Mouse (Mus musculus): ENCODE data around the gene Pnma5. TPM values are rescaled to one million over a fixed set of nuclear protein-coding genes. Genes with fewer than 3 reads are reported as not detected.
"Not testable (repeated sequence)": the region's sequence is repeated elsewhere in the genome, so short reads cannot be mapped to it uniquely, and the experiment has no call there.

Gene Pnma5
- polyA plus RNA-seq (2016; fragmentation: Nextera tagmentation; extraction: Ambion mirVana), result not detected in 2 replicates

- Histone ChIP-seq H3K27me3 (replicated peaks) (no peaks in the 10 kb centered on the region), H3K9me3 (no peaks in the 10 kb centered on the region), H3K4me2 (replicated peaks) (no peak within 1 kb of the TSS), H3K4me1 (no peaks in the 10 kb centered on the region), H3K4me3 (no peak within 1 kb of the TSS), H3K27ac (no peak within 1 kb of the TSS), H3K36me3 (no peaks in the 10 kb centered on the region), H3K9ac (no peak within 1 kb of the TSS)
- WGBS, result 78% methylated on average over 1 of the region's 1 CpGs
- ATAC-seq (ENCODE audit: low FRiP score, low read depth), result no peak
Measured at GRCm38 (mm10) chrX:73037003-73037402, at the start of gene Pnma5. TSS of gene Pnma5 (minus strand) at chrX:73037103.

GRCm38 (mm10) chrX:73082267-73083055 lies 45.6 kb upstream of the Pnma5 start, which contains the start of gene Xlr4a:
TSS of gene Xlr4a (minus strand) at chrX:73082478.
- H3K27me3 ChIP-seq (replicated peaks); H3K4me2 ChIP-seq (replicated peaks); H3K4me1 ChIP-seq; H3K36me3 ChIP-seq; H3K9me3 ChIP-seq; H3K9ac ChIP-seq; ATAC-seq (ENCODE audit: low FRiP score, low read depth); H3K4me3 ChIP-seq; H3K27ac ChIP-seq: not testable (repeated sequence)
- WGBS, result 81% methylated on average over 19 of the region's 19 CpGs

GRCm38 (mm10) chrX:73066765-73067312 lies 29.9 kb upstream of the Pnma5 start:
- H3K9me3 ChIP-seq; H3K4me1 ChIP-seq; H3K27ac ChIP-seq; ATAC-seq (ENCODE audit: low FRiP score, low read depth); H3K36me3 ChIP-seq; H3K27me3 ChIP-seq (replicated peaks); H3K4me3 ChIP-seq; H3K9ac ChIP-seq; H3K4me2 ChIP-seq (replicated peaks): not testable (repeated sequence)
- 93% methylated on average over 2 of the region's 5 CpGs for WGBS

GRCm38 (mm10) chrX:73064415-73064793 lies 27.5 kb upstream of the Pnma5 start, which contains the start of gene Pnma3:
TSS of gene Pnma3 (plus strand) at chrX:73064787.
- no peak within 1 kb of the TSS for H3K27ac ChIP-seq
- H3K4me2 ChIP-seq (replicated peaks), result peak within 1 kb of the TSS; percentile 58
- peak within 1 kb of the TSS; percentile 29 for H3K4me3 ChIP-seq
- no peaks in the 10 kb centered on the region for H3K9me3 ChIP-seq
- peak; percentile 75 for ATAC-seq (ENCODE audit: low FRiP score, low read depth)
- H3K27me3 ChIP-seq (replicated peaks), result no peaks in the 10 kb centered on the region
- WGBS, result 21% methylated on average over 7 of the region's 7 CpGs
- H3K36me3 ChIP-seq, result no peaks in the 10 kb centered on the region
- 0 out of 2 replicates have a peak within 1 kb of the TSS, but pooled peaks have one; percentile 17 for H3K9ac ChIP-seq
- H3K4me1 ChIP-seq, result no peaks in the 10 kb centered on the region

- 0 out of 2 replicates have a peak overlapping the region, but pooled peaks have one; percentile 17 for H3K9ac ChIP-seq
- H3K9me3 ChIP-seq, result no peaks in the 10 kb centered on the region
- ATAC-seq (ENCODE audit: low FRiP score, low read depth), result peak; percentile 93
- no peaks in the 10 kb centered on the region for H3K36me3 ChIP-seq
- peak overlapping the region; percentile 58 for H3K4me2 ChIP-seq (replicated peaks)
- no peaks in the 10 kb centered on the region for H3K4me1 ChIP-seq
- H3K27ac ChIP-seq, result no peak overlapping the region
- WGBS, result 28% methylated on average over 24 of the region's 24 CpGs
- H3K27me3 ChIP-seq (replicated peaks), result no peaks in the 10 kb centered on the region
- peak overlapping the region; percentile 29 for H3K4me3 ChIP-seq
Measured at GRCm38 (mm10) chrX:73063512-73064414, 26.9 kb upstream of the Pnma5 start.

- ATAC-seq (ENCODE audit: low FRiP score, low read depth), result no peak
- 55% methylated on average over 5 of the region's 5 CpGs for WGBS
Measured at GRCm38 (mm10) chrX:73062323-73062722, 25.4 kb upstream of the Pnma5 start.

GRCm38 (mm10) chrX:73061528-73061927 lies 24.6 kb upstream of the Pnma5 start:
- WGBS, result 86% methylated on average over 1 of the region's 1 CpGs
- Histone ChIP-seq H3K4me3 (no peak overlapping the region), H3K4me1 (no peaks in the 10 kb centered on the region), H3K27ac (no peak overlapping the region), H3K4me2 (replicated peaks) (no peak overlapping the region), H3K27me3 (replicated peaks) (no peaks in the 10 kb centered on the region), H3K9ac (no peak overlapping the region), H3K9me3 (no peaks in the 10 kb centered on the region), H3K36me3 (no peaks in the 10 kb centered on the region)
- ATAC-seq (ENCODE audit: low FRiP score, low read depth), result no peak

More at GRCm38 (mm10) chrX:73062323-73062722, 25.4 kb upstream of the Pnma5 start:
- Histone ChIP-seq H3K4me1 (no peaks in the 10 kb centered on the region), H3K9ac (no peak overlapping the region), H3K4me2 (replicated peaks) (no peak overlapping the region), H3K36me3 (no peaks in the 10 kb centered on the region), H3K4me3 (no peak overlapping the region), H3K27ac (no peak overlapping the region), H3K9me3 (no peaks in the 10 kb centered on the region), H3K27me3 (replicated peaks) (no peaks in the 10 kb centered on the region)

- ATAC-seq (ENCODE audit: low FRiP score, low read depth), result peak; percentile 97
- H3K9me3 ChIP-seq, result no peaks in the 10 kb centered on the region
- H3K9ac ChIP-seq, result no peak overlapping the region
- H3K27ac ChIP-seq, result no peak overlapping the region
- peak overlapping the region; percentile 27 for H3K4me2 ChIP-seq (replicated peaks)
- H3K4me1 ChIP-seq, result no peaks in the 10 kb centered on the region
- H3K36me3 ChIP-seq, result no peaks in the 10 kb centered on the region
- no peaks in the 10 kb centered on the region for H3K27me3 ChIP-seq (replicated peaks)
- H3K4me3 ChIP-seq, result no peak overlapping the region
- 19% methylated on average over 14 of the region's 14 CpGs for WGBS
Measured at GRCm38 (mm10) chrX:73053860-73054563, 17.1 kb upstream of the Pnma5 start.

- 88% methylated on average over 12 of the region's 12 CpGs for WGBS
- H3K27ac ChIP-seq, result no peak overlapping the region
- no peak overlapping the region for H3K4me3 ChIP-seq
- H3K4me1 ChIP-seq, result no peaks in the 10 kb centered on the region
- no peaks in the 10 kb centered on the region for H3K36me3 ChIP-seq
- no peak overlapping the region for H3K9ac ChIP-seq
- H3K4me2 ChIP-seq (replicated peaks), result no peak overlapping the region
- no peaks in the 10 kb centered on the region for H3K27me3 ChIP-seq (replicated peaks)
- H3K9me3 ChIP-seq, result no peaks in the 10 kb centered on the region
- ATAC-seq (ENCODE audit: low FRiP score, low read depth), result no peak
Measured at GRCm38 (mm10) chrX:73039666-73040065, 2.8 kb upstream of the Pnma5 start.

GRCm38 (mm10) chrX:73038831-73039230 lies 1.9 kb upstream of the Pnma5 start:
- no peak overlapping the region for H3K27ac ChIP-seq
- no peaks in the 10 kb centered on the region for H3K4me1 ChIP-seq
- H3K9ac ChIP-seq, result no peak overlapping the region
- no peaks in the 10 kb centered on the region for H3K27me3 ChIP-seq (replicated peaks)
- no peak for ATAC-seq (ENCODE audit: low FRiP score, low read depth)
- H3K4me2 ChIP-seq (replicated peaks), result no peak overlapping the region
- WGBS, result 82% methylated on average over 8 of the region's 8 CpGs
- H3K36me3 ChIP-seq, result no peaks in the 10 kb centered on the region
- no peaks in the 10 kb centered on the region for H3K9me3 ChIP-seq
- no peak overlapping the region for H3K4me3 ChIP-seq

- no peaks in the 10 kb centered on the region for H3K4me1 ChIP-seq
- WGBS, result 43% methylated on average over 4 of the region's 4 CpGs
- no peaks in the 10 kb centered on the region for H3K9me3 ChIP-seq
Measured at GRCm38 (mm10) chrX:73012846-73013245, 24.1 kb downstream of the Pnma5 start.

More at GRCm38 (mm10) chrX:73012846-73013245, 24.1 kb downstream of the Pnma5 start:
- Histone ChIP-seq H3K27ac (no peak overlapping the region), H3K4me3 (no peak overlapping the region), H3K36me3 (no peaks in the 10 kb centered on the region), H3K4me2 (replicated peaks) (no peak overlapping the region), H3K9ac (no peak overlapping the region), H3K27me3 (replicated peaks) (no peaks in the 10 kb centered on the region)
- ATAC-seq (ENCODE audit: low FRiP score, low read depth), result no peak
